In genomic region chr2:28622521-28623124, GRCm38 (mm10) we compare ENCODE assay signal across 9 mouse cellular contexts. TPM values are rescaled to one million over a fixed set of nuclear protein-coding genes. Genes with fewer than 3 reads are reported as not detected.
DNase-seq lines count a peak whose midpoint lies in the region; ATAC-seq and TF ChIP-seq lines count a peak whose summit lies in the region.
"Had no signal": no experiment of that assay in that cellular context is flagged by ENCODE, and none has a peak within 500 bp of the region (broad histone marks: within the 10 kb centered on the region; RNA-seq: fewer than 3 reads in every experiment).

No protein-coding gene starts in this region.

- H3K4me1 ChIP-seq in heart, embryonic 11.5 days (ENCODE audit: control insufficient read depth, insufficient read depth, low read length): no peaks in the 10 kb centered on the region; the same call in 1 of the 2 replicates
- H3K4me1 ChIP-seq in lung, adult 2 months (ENCODE audit: control insufficient read depth, insufficient read depth, low read length): no peaks in the 10 kb centered on the region
- H3K4me1 ChIP-seq in stomach, postnatal 0 days (replicated peaks; ENCODE audit: control insufficient read depth, insufficient read depth): no peaks in the 10 kb centered on the region

- H3K4me2 ChIP-seq in heart, embryonic 11.5 days: no peak overlapping the region
- H3K4me2 ChIP-seq in stomach, postnatal 0 days (replicated peaks; ENCODE audit: low read depth): no peak overlapping the region

- H3K9me3 ChIP-seq in heart, embryonic 11.5 days (replicated peaks; ENCODE audit: control insufficient read depth, low read length): no peaks in the 10 kb centered on the region
- no peaks in the 10 kb centered on the region for H3K9me3 ChIP-seq in stomach, postnatal 0 days (ENCODE audit: control insufficient read depth, low read length)

- no peaks in the 10 kb centered on the region for H3K36me3 ChIP-seq in heart, embryonic 11.5 days (ENCODE audit: control insufficient read depth, insufficient read depth, low read length)
- H3K36me3 ChIP-seq in stomach, postnatal 0 days (ENCODE audit: control insufficient read depth, insufficient read depth, low read length): no peaks in the 10 kb centered on the region

- peaks cover 25% of the 10 kb centered on the region for H3K27me3 ChIP-seq in heart, embryonic 11.5 days (ENCODE audit: control insufficient read depth, insufficient read depth, low read length)
- no peaks in the 10 kb centered on the region for H3K27me3 ChIP-seq in stomach, postnatal 0 days (ENCODE audit: control insufficient read depth, insufficient read depth, low read length)

- H3K4me3 ChIP-seq in heart, embryonic 11.5 days (ENCODE audit: low read depth, low read length): no peak overlapping the region
- H3K4me3 ChIP-seq in lung, adult 2 months (replicated peaks; ENCODE audit: extremely low read depth, low read depth, low read length): no peak overlapping the region
- no peak overlapping the region for H3K4me3 ChIP-seq in stomach, postnatal 0 days (ENCODE audit: low read depth, low read length)

- peak; percentile 15 to 46 for DNase-seq in heart, adult 18-20 months
- peak; percentile 21 for DNase-seq in urinary bladder, postnatal 25 days (ENCODE audit: low spot score)
- no peak for DNase-seq in urinary bladder, postnatal 4 days (ENCODE audit: low spot score in 2 of 2)
- peak; percentile 33 for DNase-seq in lung, adult 2 months
- DNase-seq in stomach, postnatal 0 days (ENCODE audit: low spot score): peak; percentile 59
- DNase-seq in layer of hippocampus, adult 18-20 months (ENCODE audit: low spot score in 2 of 2): no peak

- TF ChIP-seq POLR2A in lung, adult 2 months (IDR thresholded peaks at IDR 0.05; ENCODE audit: borderline replicate concordance, extremely low read depth, low read depth, low read length): no peak

- no peak overlapping the region for H3K9ac ChIP-seq in heart, embryonic 11.5 days (ENCODE audit: low read depth, low read length)
- no peak overlapping the region for H3K9ac ChIP-seq in stomach, postnatal 0 days (ENCODE audit: low read length)

- ATAC-seq in heart, embryonic 11.5 days (replicated peaks; ENCODE audit: insufficient number of reproducible peaks, low FRiP score, low TSS enrichment): no peak
- ATAC-seq in erythroblast, adult 5-6 weeks (replicated peaks; ENCODE audit: low FRiP score, poor library complexity, severe bottlenecking): peak; percentile 65
- ATAC-seq in stomach, postnatal 0 days (ENCODE audit: low FRiP score, low TSS enrichment): no peak

- WGBS in heart, embryonic 11.5 days (ENCODE audit: insufficient replicate concordance): 19% methylated on average over 10 of the region's 10 CpGs
- 18% methylated on average over 10 of the region's 10 CpGs for WGBS in lung, adult 2 months
- 23% methylated on average over 10 of the region's 10 CpGs for WGBS in stomach, postnatal 0 days

- no peak overlapping the region for H3K27ac ChIP-seq in heart, embryonic 11.5 days (ENCODE audit: low read depth, low read length)
- H3K27ac ChIP-seq in stomach, postnatal 0 days (replicated peaks): no peak overlapping the region

- TF ChIP-seq CTCF in lung, adult 2 months (IDR thresholded peaks at IDR 0.05; ENCODE audit: insufficient read depth, low read length): peak; percentile 63
- peak; percentile 79 for TF ChIP-seq CTCF in stomach, postnatal 0 days (IDR thresholded peaks at IDR 0.05; ENCODE audit: low read depth)

- TF ChIP-seq EP300 in stomach, postnatal 0 days (optimal IDR thresholded peaks at IDR 0.05): no peak

RNA-seq across cellular contexts. Expression of gene Gfi1b, which starts 0.8 kb away (rescaled TPM):
- not detected for total RNA-seq in heart, adult 18-20 months (2021)
- polyA plus RNA-seq in heart, embryonic 11.5 days (2014; fragmentation: Nextera tagmentation; extraction: Ambion mirVana): 7.6 and 10.9 TPM in 2 replicates
- total RNA-seq in erythroblast, adult 5-6 weeks (2015; ENCODE audit: low replicate concordance): 45.9 and 46.2 TPM in 2 replicates
- 26.5 and 53.9 TPM in 2 replicates for total RNA-seq in erythroblast, adult 5-6 weeks (2017; ENCODE audit: low replicate concordance)
- 0.66 and 0.79 TPM in 2 replicates for polyA plus RNA-seq in lung, adult 2 months (2012; rRNA removed)
- polyA plus RNA-seq in stomach, postnatal 0 days (2015; fragmentation: Nextera tagmentation; extraction: Ambion mirVana): 0.07 and 0.40 TPM in 2 replicates
- not detected for total RNA-seq in layer of hippocampus, adult 18-20 months (2021)

RNA-seq across cellular contexts. Expression of gene Tsc1, which starts 18.4 kb away (rescaled TPM):
- 10 to 100 TPM; 26.6 to 28.4 TPM for total RNA-seq in heart, adult 18-20 months (2021)
- polyA plus RNA-seq in heart, embryonic 11.5 days (2014; fragmentation: Nextera tagmentation; extraction: Ambion mirVana): 14.2 and 16.2 TPM in 2 replicates
- total RNA-seq in erythroblast, adult 5-6 weeks (2015; ENCODE audit: low replicate concordance): 26.3 and 27.9 TPM in 2 replicates
- 31.6 and 53.1 TPM in 2 replicates for total RNA-seq in erythroblast, adult 5-6 weeks (2017; ENCODE audit: low replicate concordance)
- 10.2 and 14.7 TPM in 2 replicates for polyA plus RNA-seq in lung, adult 2 months (2012; rRNA removed)
- 4.9 and 5.1 TPM in 2 replicates for polyA plus RNA-seq in stomach, postnatal 0 days (2015; fragmentation: Nextera tagmentation; extraction: Ambion mirVana)
- 10 to 100 TPM; 44.7 to 46.0 TPM for total RNA-seq in layer of hippocampus, adult 18-20 months (2021)

RNA-seq across cellular contexts. Expression of gene Gtf3c5, which starts 39.1 kb away (rescaled TPM):
- total RNA-seq in heart, adult 18-20 months (2021): 10 to 100 TPM in 1 of 2 experiments, 1 to 10 TPM in 1; 9.3 to 10.2 TPM
- 22.5 and 23.3 TPM in 2 replicates for polyA plus RNA-seq in heart, embryonic 11.5 days (2014; fragmentation: Nextera tagmentation; extraction: Ambion mirVana)
- total RNA-seq in erythroblast, adult 5-6 weeks (2015; ENCODE audit: low replicate concordance): 4.0 and 6.3 TPM in 2 replicates
- total RNA-seq in erythroblast, adult 5-6 weeks (2017; ENCODE audit: low replicate concordance): 2.8 and 2.9 TPM in 2 replicates
- 21.6 and 27.3 TPM in 2 replicates for polyA plus RNA-seq in lung, adult 2 months (2012; rRNA removed)
- polyA plus RNA-seq in stomach, postnatal 0 days (2015; fragmentation: Nextera tagmentation; extraction: Ambion mirVana): 13.1 and 14.0 TPM in 2 replicates
- 10 to 100 TPM; 19.6 to 20.5 TPM for total RNA-seq in layer of hippocampus, adult 18-20 months (2021)

RNA-seq across cellular contexts. Expression of gene Cel, which starts 59.4 kb away (rescaled TPM):
- total RNA-seq in heart, adult 18-20 months (2021): not detected
- not detected in 2 replicates for polyA plus RNA-seq in heart, embryonic 11.5 days (2014; fragmentation: Nextera tagmentation; extraction: Ambion mirVana)
- total RNA-seq in erythroblast, adult 5-6 weeks (2015; ENCODE audit: low replicate concordance): not detected in 2 replicates
- total RNA-seq in erythroblast, adult 5-6 weeks (2017; ENCODE audit: low replicate concordance): not detected in 2 replicates
- 0.12 and 3.3 TPM in 2 replicates for polyA plus RNA-seq in lung, adult 2 months (2012; rRNA removed)
- polyA plus RNA-seq in stomach, postnatal 0 days (2015; fragmentation: Nextera tagmentation; extraction: Ambion mirVana): 2.0 and 3.3 TPM in 2 replicates
- total RNA-seq in layer of hippocampus, adult 18-20 months (2021): not detected
- polyA plus RNA-seq: embryonic facial prominence, embryonic 14.5 days had no signal

Comparison
In these comparisons a context has a peak if more than half of its experiments do, and no peak if none do; other contexts are left out.
1. DNase-seq: peak in heart, adult 18-20 months (2 of 2), urinary bladder, postnatal 25 days (single experiment), lung, adult 2 months (single experiment) and stomach, postnatal 0 days (single experiment); none in urinary bladder, postnatal 4 days (0 of 2) and layer of hippocampus, adult 18-20 months (0 of 2).
2. RNA of gene Gfi1b, which starts 0.8 kb away (total RNA-seq): 26.5 to 53.9 TPM in erythroblast, adult 5-6 weeks; not detected in heart, adult 18-20 months and not detected in layer of hippocampus, adult 18-20 months; every median in the first group is over 10 times any median in the second.